Mouse (Mus musculus) gastrocnemius, postnatal 14 days (tissue): ENCODE results near the gene Rnf222. TPM values are rescaled to one million over a fixed set of nuclear protein-coding genes. Genes with fewer than 3 reads are reported as not detected.

ENCODE experiments used
- DNase-seq: peaks from one replicate; pipeline ENCODE4 v3.0.0; 2021; ENCODE audit warnings: mixed read lengths
- intact Hi-C: fragments of 180-260 bp; cut with DNase I; formaldehyde crosslinking; loops from one replicate; pipeline ENCODE4 v1.15.1; 2025; ENCODE audit warnings: low total_unique reads
- long read RNA-seq, 2 experiments: library from polyadenylated mRNA; stranded (forward); transcript quantifications; one replicate each; pipeline ENCODE4 v2.0.0; 2021
- total RNA-seq, 2 experiments: library from RNA; stranded (reverse); gene quantifications; 2 replicates each; pipeline ENCODE4 v1.2.3; 2021

The Rnf222 gene
- not detected for total RNA-seq
- long read RNA-seq, experiment 1, result 0 reads
- long read RNA-seq, experiment 2, result 0 reads

GRCm38 (mm10) chr11:68888253-68888652 lies at the start of gene Rnf222:
Gene Rnf222 (plus strand): TSS chr11:68888553.
- no peak for DNase-seq

GRCm38 (mm10) chr11:68839606-68840005 lies 48.7 kb upstream of the Rnf222 start:
- DNase-seq, result no peak
- intact Hi-C loops, result no loop called here

More at GRCm38 (mm10) chr11:68888253-68888652, at the start of gene Rnf222:
- intact Hi-C loops, result no loop called here

- DNase-seq, result no peak
- intact Hi-C loops, result no loop called here
These were observed 37.5 kb upstream of the Rnf222 start for GRCm38 (mm10) chr11:68850862-68851261.

DNA sequence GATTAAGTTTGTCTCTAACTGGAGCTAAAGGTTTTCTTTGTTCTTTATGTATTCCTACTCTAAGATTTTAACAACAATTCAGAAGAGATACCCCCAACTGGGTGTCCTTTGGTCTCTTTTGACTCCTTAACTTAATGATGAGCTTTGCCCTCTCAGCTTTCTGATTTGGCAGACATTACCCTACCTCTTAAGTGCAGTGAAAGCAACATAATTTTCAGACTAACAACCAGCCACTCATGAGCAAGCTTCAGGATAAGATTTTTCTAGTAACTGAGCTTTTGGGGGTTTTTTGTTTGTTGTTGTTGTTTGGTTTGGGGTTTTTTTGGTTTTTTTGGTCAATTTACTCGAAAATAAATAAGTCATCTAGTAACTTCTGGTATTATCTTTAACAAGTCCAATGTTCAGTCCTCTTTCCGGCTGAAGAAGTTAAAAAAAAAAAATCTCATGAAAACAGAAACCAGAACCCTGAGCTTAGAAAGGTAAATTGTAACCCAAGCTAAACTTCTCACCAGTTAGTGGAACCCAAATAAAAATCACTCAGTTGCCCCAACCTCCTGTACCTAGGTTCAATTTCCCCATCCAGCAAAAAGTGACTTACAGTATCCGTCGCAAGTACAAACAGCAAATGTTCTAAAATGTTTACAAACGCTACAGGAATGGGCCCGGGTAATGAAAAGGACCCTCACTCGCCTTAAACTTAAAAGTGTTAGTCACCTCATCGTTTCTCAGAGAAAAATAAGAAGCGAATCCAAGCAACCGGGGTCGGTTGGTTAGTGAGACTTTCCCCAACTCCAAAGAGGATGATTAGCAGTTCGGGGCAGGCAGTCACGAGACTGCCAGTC lies 36.5 kb upstream of the Rnf222 start:
- intact Hi-C loops, result no loop called here
- no peak for DNase-seq

GRCm38 (mm10) chr11:68852486-68852901 lies 35.9 kb upstream of the Rnf222 start:
- intact Hi-C loops, result no loop called here

GRCm38 (mm10) chr11:68852932-68853409 lies 35.4 kb upstream of the Rnf222 start:
- peak; percentile 100 for DNase-seq
- intact Hi-C loops, result no loop called here

More at GRCm38 (mm10) chr11:68852486-68852901, 35.9 kb upstream of the Rnf222 start:
- peak; percentile 81 for DNase-seq

DNA sequence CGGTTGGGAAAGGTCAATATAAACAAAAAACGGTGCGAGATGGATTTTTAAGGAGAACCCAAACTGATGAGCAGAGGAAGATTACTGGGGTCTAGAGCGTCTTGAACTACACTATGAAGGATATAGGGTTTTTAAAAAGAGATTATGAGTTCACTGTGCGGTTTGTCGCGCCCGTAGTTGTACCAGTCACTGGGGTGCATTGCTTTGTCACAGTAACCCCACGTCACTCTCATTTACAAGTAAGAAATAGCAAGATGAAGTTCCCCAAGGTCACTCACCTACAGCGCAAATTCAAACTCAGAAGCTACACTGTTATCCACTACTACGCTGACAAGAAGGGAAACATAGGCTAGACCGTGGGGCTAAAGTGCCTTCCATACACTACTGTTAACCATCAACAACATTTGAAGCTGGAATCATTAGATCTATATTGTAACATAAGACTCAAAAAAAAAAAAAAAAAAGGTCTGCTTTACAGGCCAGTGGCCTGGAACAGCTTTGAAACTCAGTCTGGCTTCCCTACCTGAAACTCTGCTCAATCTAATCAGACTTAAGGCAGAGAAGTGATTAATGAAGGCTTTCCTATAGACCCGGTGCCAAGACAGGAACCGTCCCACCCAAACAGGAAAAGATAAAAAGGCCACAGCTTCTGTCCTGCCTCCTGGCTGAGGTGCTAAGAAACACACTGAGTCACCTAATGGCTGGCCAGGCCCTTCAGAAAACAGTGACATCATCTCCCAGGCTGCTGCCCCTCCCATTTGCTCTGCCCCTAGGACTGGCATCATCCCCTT lies 34.5 kb upstream of the Rnf222 start:
- DNase-seq, result peak; percentile 9
- intact Hi-C loops, result no loop called here

- no peak for DNase-seq
- intact Hi-C loops, result no loop called here
These were observed 33.7 kb upstream of the Rnf222 start for GRCm38 (mm10) chr11:68854621-68855020.

DNA sequence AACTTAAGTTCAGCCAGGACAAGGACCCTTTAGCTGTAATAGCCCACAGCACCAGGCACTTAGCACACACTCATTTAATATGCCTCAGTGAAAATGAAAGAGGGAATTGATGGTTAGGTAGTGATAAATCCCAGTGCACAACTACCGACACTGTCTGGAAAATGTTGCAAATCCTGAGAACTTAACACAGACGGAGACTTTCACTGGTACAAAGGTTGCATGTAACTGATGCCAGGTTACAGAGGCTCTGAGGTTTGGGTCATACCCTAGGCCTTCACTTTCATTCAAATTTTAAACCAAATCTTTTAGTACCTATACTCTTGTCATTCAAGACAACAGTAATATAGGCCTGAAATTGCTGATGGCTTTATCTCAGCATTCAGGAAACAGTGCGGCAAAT lies 31.0 kb upstream of the Rnf222 start:
- intact Hi-C loops, result no loop called here

DNA sequence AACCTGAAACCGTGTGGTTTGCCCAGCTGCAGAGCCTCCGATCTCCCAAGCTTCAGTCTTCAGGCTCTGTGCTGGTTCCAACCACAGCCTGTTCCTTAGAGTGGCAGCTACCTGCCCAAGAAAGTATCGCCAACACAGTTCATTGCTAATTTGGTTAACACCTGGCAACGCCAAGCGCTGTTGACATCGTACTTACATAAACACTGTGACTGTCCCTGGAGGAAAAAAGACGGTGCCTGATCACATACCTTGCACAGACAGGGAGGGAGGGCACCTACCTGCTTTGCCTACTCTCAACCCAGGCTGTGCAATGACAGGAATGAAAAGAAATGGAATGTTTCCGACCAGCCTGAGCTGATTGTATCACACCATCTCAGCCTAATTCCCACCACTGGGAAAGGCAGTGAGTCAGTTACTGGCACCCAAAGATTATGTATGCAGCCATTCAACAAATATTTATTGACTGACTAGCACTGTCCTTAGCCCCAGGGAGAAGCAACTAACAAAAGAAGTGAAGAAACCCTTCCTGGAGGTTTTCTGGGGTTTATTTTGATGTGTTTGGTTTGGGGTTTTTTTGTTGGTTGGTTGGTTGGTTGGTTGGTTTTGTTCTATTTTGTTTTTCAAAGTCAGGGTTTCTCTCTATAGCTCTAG lies 28.3 kb upstream of the Rnf222 start:
- intact Hi-C loops, result no loop called here
- no peak for DNase-seq

More for the DNA sequence above, 31.0 kb upstream of the Rnf222 start:
- DNase-seq, result no peak

DNA sequence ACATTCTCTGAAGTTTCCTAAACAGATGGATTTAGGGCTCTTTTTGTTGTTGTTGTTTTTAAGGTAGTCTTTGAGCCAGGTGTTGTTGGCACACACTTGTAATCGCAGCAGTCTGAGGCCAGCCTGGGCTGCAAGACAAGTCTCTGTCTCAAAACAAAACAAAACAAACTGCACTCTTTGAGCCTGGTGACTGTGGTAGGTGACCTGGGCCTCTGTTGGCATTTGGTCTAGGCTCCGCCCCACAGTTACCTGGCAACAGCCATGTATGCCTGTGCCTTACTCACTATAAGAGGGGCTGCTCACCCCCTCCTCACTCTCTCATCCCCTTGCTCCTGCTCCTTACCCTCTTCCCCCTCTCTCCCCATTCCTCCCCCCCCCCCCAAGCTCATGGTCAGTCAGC lies 26.1 kb upstream of the Rnf222 start:
- no peak for DNase-seq
- intact Hi-C loops, result no loop called here

- DNase-seq, result no peak
- intact Hi-C loops, result no loop called here
These were observed 24.7 kb upstream of the Rnf222 start for GRCm38 (mm10) chr11:68863631-68864091.

GRCm38 (mm10) chr11:68864544-68865189 lies 23.7 kb upstream of the Rnf222 start:
- intact Hi-C loops, result no loop called here

DNA sequence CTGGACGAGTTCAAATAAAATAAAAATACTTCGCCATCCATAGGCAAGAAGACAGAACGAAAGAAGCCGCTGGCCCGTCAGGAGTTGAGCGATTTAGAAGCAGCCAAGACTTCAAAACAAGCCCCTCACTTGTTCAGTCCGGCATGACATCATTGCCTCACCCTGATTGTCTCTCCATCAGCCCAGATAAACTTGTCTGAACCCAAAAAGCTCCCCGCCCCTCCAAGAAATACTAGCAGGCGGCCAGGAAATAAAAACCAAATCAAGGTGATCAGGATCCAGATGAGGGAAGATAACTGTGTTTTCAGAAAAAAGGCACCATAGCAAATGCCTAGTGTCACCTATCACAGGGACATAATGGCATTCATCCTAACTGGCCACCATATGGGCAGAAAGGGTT lies 17.1 kb upstream of the Rnf222 start:
- intact Hi-C loops, result loop anchor here (10.0 kb wide), 2 partner anchors 66 to 306 kb away; no protein-coding TSS in a partner anchor
- DNase-seq, result no peak

More at GRCm38 (mm10) chr11:68864544-68865189, 23.7 kb upstream of the Rnf222 start:
- DNase-seq, result peak; percentile 81

GRCm38 (mm10) chr11:68871748-68872147 lies 16.6 kb upstream of the Rnf222 start, which contains the start of gene Ndel1:
Gene Ndel1 (minus strand): TSS chr11:68871858.
- intact Hi-C loops, result loop anchor here (10.0 kb wide), 2 partner anchors 67 to 307 kb away; no protein-coding TSS in a partner anchor
- DNase-seq, result peak; percentile 47

DNA sequence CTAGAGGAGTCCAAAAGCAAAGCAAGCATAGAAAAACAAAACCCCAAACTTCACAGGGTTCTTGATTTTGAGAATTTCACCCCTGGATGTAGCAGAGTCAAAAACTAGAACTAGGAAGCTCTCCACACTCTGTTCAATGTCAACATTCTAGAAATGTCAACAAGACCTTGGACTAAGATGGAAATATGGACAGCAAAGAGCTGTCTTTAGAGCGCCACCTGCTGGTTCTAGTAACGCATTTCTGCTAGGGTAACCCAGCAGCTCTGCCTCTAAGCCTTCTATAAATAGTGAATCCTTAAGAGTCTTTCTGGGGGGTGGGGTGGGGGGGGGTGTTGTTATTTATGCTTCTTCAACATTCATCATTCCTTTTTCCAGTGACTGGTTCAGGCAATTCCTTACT lies 13.5 kb upstream of the Rnf222 start:
- intact Hi-C loops, result loop anchor here (10.0 kb wide), 2 partner anchors 70 to 310 kb away; no protein-coding TSS in a partner anchor
- peak; percentile 54 for DNase-seq

DNA sequence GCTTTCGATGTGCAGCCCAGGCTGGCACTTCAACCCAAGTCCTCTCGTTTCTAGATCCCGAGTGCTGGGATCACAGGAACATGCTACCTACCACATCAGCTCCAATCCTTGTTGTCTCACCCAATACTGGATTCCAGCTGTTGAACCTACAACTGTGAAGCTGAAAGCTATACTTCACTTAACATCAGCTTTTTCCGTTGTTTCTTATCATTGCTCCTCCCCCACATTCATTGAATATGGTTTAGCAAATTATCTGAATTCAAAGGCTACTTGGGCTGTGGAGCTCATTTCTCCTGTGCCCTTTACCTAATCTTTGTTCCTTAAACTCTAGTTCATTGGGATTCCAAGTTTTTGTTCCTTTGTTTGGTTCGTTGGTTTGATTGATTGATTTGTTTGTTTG lies 9.5 kb upstream of the Rnf222 start:
- intact Hi-C loops, result loop anchor here (10.0 kb wide), 2 partner anchors 74 to 314 kb away; no protein-coding TSS in a partner anchor
- no peak for DNase-seq

DNA sequence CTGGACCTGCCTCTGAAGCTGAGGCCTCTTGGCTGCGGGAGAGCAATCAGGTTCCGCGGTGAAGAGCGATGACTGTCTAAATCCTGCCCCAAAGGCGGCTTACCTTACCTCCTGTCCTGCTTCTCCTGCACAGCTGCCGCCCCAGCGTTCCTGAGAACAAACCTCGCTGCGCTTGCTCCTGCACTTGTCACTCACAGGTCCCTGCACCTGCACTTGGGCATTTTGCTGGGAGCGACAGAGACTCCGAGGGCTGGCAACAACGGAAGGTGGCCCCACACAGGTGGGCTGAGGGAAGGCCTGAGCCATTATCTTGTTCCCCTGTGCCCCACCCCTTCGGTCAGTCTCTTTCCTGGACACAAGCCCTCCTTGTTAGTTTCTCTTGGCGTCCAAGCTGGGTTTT lies 6.2 kb upstream of the Rnf222 start:
- intact Hi-C loops, result no loop called here
- no peak for DNase-seq

DNA sequence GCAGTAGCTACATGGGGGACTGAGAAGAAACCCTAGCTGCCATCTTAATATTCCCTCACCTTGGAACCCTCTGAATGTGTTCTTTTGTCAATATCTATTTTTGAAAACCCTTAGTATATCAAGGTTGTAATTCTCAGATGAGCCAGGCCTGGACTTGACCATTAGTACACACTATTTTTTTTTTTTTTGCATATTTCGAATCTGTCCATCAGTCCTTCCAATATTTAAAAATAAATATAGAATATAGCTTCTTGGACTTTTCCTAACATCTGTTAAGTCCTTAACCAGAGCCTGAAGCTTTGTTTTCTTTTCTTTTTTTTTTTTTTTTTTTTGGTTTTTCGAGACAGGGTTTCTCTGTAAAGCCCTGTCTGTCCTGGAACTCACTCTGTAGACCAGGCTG lies 4.5 kb upstream of the Rnf222 start:
- intact Hi-C loops, result no loop called here
- no peak for DNase-seq
